Mouse (Mus musculus): ENCODE data around the gene Umps.

The Umps gene

DNA sequence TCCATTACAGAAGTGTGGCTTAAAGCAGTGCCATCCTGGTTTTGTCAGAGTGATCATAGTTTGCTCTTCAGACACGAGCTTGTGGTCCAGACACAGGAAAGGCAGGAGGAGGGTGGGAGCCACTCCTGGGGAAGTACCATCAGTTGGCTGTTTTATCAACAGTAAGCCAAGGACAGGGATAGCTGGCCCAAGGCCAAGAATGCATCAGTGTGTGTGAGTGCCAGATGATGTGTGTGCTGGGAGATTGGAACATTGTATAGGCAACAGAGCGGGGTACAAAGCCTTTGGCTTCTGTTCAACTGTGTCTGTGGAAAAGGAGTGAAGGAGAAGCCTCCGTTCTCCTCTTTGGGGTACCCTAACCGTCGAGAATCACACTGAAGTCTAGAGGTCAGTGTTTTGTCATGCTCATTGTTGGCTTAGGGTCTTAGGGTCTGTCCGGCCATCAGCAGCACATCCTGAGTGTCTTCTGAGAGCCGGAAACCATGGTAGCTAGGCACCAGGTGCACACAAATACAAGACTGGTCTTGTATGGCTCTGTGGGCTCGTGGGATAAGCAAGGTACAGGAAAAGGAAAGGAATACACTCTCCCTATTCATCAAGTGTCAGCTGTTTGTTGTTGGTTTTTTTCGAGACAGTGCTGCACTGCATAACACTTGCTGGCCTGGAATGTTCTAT is 37.9 kb downstream of the Umps start:
- peak; percentile 52 for DNase-seq

DNA sequence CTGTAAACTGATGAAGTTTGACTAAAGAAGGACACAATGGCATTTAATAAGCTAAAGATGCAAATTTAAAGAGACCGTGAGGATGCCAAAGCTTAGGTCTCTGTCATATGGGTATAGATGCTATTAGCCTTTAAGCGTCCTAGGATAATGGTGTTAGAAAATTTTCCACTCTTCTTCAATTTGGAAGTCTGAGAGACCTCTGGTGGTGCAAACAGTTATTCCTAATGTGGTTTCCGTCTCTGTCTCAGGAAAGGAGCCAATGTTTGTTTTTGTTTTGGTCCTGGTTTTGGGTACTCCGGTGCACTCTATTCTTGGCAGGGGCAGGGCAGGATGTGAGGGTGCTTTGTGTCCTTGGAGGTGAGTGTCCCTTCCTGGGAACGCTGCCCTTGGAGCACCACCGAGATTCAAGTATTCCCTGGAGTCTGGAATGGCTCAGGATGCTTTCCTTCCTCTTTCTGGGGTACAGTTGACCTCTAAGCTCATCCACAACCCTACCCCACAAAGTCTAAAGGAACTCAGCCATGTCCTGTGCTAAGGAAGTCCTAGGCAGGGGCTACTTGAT is 39.5 kb downstream of the Umps start:
- peak; percentile 30 for DNase-seq

DNA sequence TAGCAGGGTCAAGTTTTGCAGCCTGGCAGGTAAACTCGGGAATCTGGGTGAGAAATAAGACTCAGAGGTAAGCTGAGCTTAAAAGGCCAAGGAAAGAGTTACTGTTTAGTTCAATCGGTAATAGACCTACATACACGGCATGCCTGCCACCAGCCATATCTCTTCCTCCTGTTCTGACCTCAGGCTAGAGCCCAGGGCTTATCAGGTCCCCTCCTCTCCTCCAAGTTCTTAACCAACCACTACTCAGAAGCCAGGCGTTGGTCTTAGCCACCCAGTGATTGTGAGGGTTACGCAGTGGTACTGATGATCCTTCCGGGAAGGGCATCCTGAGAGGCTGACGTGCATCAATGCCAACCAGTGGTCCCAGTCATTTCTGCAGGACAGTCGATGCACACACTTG is 43.1 kb downstream of the Umps start:
- DNase-seq: no peak

DNA sequence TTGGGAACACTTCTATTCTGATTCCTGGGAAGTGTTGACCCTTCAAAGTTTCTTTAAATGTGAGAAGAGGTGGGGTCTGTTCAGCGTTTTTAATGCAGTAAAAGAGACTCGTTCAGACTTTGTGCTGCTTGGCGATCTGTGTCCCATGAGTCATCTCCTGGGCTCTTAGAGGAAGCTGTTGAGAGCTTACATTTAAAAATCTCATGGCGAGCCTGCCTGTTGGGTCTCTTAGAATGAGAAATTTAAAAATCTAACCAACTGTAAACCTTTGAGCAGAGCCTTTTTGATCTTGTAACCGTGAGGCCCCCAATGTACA is 43.9 kb downstream of the Umps start:
- no peak for DNase-seq

DNA sequence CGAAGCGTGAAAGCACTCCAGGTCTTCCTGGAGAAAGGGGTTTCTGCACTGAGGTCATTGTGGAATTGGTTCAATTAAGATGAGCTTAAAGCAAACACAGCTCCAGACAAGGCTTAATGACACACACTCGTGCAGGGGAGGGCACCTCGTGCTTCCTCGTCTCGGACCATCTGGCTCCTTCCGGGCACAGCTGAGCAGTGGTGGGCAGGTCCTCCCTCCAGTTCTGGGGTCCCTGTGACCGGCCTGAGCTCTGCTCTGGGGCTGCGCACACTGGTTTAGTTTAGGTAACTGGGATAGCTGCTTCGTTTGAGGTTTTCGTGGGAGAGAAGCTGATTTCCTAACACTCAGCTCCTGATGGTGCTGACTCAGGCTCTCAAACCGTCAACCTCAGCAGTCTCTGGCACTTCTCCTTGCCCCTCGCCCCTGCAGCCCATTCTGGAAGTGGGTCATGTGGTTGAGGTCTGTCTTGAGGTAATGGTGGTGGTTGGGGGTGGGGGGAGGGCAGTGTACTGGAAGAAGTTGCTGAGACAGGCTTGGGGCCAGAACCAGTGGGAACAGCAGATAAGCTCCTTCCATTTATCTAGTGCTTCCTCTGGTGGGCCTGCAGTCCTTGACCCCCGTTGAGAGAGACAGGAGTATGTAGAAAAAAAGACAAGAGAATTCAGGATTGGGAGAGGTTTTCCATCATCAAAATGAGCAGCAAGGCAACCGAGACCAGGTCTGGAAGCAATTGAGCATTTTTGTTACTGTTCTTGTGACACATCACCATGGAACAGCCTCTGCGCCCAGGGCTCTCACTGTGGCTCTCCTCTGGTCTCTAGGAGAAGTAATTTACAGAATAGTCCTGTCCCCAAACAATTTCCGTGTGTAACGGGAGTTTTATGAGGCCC is 44.5 kb downstream of the Umps start:
- peak; percentile 39 for DNase-seq

DNA sequence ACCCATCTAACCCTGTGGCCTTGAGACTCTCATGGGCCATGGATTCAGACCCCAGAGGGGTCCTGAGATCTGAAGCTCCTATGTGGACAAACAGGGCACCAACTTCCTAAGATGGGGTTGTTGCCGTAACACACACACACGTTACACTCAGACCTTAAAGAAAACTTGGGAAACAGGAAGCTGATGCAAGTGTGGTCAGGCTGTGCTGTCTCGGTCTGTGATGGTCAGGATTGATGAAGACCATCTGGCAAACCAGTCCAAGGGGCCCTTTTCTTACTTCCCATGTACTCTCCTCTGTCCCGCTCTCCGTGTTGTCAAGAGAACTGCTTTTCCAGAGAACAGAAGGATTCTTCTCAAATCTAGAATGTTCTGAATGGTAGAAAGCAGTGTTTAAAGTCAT is 45.3 kb downstream of the Umps start:
- DNase-seq: no peak

DNA sequence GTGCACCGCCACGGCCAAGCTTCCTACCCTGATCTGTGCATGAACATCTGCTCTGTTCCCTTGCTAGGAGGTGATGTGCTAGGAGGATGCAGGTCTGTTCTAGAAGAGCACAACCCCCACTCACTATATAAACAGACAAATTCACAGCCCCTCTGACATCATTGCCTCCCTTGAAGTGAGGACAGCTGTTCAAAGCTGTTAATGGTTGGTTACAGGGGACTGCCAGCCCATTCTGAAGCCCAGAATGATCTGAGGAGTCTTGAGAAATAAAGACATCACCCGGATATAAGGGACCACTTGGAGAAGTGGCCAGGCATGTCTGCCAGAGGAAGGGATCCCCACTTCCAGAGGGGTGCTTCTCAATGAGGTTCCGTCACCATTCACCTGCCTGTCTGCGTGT is 48.9 kb downstream of the Umps start:
- no peak for DNase-seq

DNA sequence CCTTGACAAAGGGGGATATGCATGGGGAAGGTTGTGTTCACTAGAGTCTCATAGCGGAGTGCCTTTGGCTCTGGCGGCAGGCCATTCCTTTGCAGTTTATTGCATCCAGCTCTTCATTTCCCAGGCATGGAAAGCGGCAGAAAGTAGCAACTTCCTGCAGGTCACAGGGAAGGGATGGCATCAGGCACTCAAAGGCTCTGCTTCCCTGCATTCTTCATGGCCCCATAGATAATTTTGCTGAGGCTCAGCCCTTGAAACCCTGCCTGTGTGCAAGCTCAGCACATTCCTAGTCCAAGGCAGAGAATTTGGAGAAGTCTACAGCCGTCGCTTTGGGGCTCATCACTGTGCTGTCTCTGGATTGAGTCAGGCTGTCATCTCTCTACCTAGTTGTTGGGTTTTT is 49.4 kb downstream of the Umps start:
- no peak for DNase-seq

DNA sequence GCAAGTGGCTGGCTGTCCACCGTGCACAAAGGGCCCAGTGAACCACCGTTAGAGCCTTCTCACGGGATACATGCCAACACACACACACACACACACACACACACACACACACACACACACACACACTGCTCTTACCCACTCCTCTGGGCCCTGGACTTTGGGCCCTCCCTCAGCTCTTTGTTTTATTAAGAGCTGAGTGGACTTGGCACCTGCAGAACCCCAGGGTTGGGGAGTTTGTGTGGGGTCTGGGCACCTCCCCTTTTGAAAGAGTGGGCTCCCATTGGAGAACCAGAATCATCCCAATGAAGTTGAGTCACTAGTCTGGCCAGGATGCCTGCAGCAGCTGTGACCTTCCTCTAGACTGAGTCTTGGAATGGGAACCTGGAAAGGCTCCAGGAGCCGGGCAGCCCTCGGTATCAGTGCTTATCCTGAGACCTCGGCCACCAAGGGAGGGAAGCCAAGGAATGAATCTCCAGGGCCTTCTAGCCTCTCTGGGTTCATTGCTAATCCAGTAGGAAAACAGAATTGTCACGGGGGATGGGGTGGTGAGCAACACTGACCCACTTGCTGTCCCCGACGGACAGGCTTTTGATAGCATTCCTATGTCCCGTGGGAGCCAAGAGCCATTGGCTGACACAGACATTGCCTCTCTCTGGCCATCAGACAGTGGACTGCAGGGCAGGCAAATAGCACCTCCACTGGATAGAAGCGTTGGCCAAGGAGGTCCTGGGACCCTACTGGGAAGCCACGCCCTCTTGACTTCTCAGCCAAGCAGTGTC is 50.2 kb downstream of the Umps start:
- peak; percentile 62 for DNase-seq

DNA sequence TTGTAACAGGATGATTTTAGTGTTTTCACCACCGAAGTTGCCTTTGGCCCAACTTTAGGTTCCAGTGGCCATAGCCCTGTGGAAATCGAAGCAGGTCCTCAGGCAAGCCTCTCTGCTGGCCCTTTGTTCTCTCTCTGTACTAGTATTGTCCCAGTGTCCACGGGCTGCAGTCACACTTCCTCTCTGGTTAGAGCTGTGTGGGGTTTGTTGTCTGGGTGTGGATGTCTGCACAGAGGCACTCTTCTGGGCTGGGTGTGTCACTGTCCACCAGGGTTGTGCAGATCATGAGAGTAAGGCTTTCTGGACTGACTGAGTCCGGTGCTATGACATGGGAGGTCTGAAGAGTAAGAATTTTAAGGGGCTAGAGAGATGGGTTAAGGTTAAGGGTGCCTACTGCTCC is 51.8 kb downstream of the Umps start:
- no peak for DNase-seq

DNA sequence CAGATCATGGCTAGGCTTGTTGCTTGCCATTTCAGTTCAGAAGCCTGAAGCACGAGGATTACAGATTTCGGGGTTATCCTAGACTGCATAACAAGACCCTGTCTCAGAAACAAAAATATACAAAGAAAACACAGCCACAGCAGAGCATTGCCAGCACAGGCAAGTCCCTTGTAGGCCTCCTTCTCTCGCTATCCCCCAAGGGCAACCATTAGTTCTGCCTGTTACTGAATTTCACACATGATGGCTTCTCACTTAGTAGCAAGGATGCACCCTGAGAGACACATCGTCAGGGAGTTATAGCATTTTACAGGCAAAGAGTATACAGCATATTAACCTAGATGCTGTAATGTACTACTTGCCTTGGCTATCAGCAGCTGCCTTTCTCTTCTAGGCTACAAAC is 58.6 kb downstream of the Umps start:
- no peak for DNase-seq

Measured in cerebellum, adult 9-10 months (tissue).